Mouse (Mus musculus) embryo, embryonic 11.5 days (tissue): ENCODE measurements around the gene Gpr150.

Experiments
- DNase-seq: peaks from one replicate; pipeline ENCODE4 v3.0.0-alpha.2; 2012; ENCODE audit warnings: low read depth, low spot score

The Gpr150 gene

GRCm38 (mm10) chr13:76014511-76014910 is 42.3 kb downstream of the Gpr150 start:
- no peak for DNase-seq
